8 mouse cellular contexts compared by ENCODE assay signal in the genomic region with DNA sequence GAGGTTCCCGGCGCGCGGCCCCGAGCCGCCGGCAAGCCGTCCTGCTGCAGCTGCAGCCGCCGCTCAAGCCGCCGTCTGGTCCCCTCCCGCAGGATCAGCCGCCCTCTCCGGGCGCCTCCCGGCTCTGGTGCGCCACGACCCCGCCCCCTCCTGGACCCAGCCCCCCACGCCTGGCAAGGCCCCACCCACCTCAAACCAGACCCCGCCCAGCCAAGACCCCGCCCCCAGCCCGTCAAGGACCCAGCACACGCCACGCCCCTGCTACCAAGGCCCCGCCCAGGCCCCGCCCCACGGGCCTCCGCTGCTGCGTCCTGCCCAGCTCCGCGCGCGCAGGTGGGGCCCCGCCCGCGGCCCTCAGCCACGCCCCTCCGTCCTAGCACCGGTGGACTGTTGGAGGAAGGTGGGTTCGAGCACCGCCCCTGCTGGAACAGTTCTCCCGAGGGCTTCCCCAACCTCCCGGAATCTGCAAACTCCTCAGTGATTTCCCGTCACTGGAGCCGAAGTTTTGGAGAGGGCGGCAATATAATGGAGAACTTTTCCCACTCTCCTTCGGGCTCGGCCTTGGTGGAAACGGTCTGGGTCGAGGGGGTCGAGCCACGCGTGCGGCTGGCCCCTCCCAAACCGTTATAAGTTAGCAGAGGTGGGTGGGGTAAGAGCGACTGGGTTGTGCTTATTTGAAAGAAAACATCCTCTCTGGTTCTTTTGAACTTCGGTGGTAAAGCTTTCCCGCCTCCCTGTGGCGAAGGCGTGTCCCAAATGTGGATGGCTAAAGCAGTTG. TPM values are rescaled to one million over a fixed set of nuclear protein-coding genes. Genes with fewer than 3 reads are reported as not detected.
DNase-seq lines count a peak whose midpoint lies in the region; ATAC-seq lines count a peak whose summit lies in the region.

A gene (minus strand): TSS at position 158 of the 778 bp plus-strand sequence.

- peak; percentile 94 to 96 for DNase-seq in adrenal gland, adult 18-20 months (ENCODE audit: low spot score in 2 of 2)
- peak; percentile 91 for DNase-seq in embryo, embryonic 10 days (ENCODE audit: low spot score)
- peak; percentile 99 for DNase-seq in gastrocnemius, postnatal 10 days
- peak; percentile 98 for DNase-seq in induced T-regulatory cell, adult 2 months (ENCODE audit: low read depth)
- peak; percentile 79 to 96 for DNase-seq in left cerebral cortex, postnatal 10 days (ENCODE audit: extremely low spot score in 1 of 2, low spot score in 2 of 2)
- peak; percentile 90 to 92 for DNase-seq in right cerebral cortex, postnatal 10 days (ENCODE audit: low spot score in 2 of 2)
- DNase-seq in urinary bladder, postnatal 25 days (ENCODE audit: low spot score), result peak; percentile 96

- ATAC-seq in megakaryocyte progenitor cell, adult 5-6 weeks (replicated peaks; ENCODE audit: poor library complexity), result peak; percentile 65

- intact Hi-C loops in left cerebral cortex, postnatal 10 days (cut with DNase I), result loop anchor here (5.0 kb wide), 1 partner anchor 36 kb away; no protein-coding TSS in a partner anchor

RNA-seq across cellular contexts. Expression of the gene that starts here (rescaled TPM):
- 10 to 100 TPM; 39.2 to 44.8 TPM for total RNA-seq in adrenal gland, adult 18-20 months (2021)
- total RNA-seq in gastrocnemius, postnatal 10 days (2021), result 10 to 100 TPM; 53.4 to 54.4 TPM
- 10 to 100 TPM; 24.5 to 31.1 TPM for total RNA-seq in left cerebral cortex, postnatal 10 days (2021)
- total RNA-seq in megakaryocyte progenitor cell, adult 5-6 weeks (2015), result 23.3 and 24.7 TPM in 2 replicates
- 18.2 and 20.0 TPM in 2 replicates for total RNA-seq in megakaryocyte progenitor cell, adult 5-6 weeks (2017)

Comparison
In these comparisons a context has a peak if more than half of its experiments do, and no peak if none do; other contexts are left out.
1. Peak in every context shown above with its lines: DNase-seq and ATAC-seq.